Mouse (Mus musculus): ENCODE results near the gene Kif6.
A peak's percentile ranks its signal among the peaks of the same experiment; 100 is the strongest.

Kif6 gene

GRCm38 (mm10) chr17:49614577-49615235 is at the start of gene Kif6:
Gene Kif6, plus strand, starts transcription at chr17:49615136.
- peak; percentile 76 for DNase-seq (ENCODE audit: low read depth, low spot score)

- no peak for DNase-seq (ENCODE audit: low read depth, low spot score)
These were observed 46.2 kb upstream of the Kif6 start for GRCm38 (mm10) chr17:49568717-49569116.

GRCm38 (mm10) chr17:49577321-49577720 is 37.6 kb upstream of the Kif6 start:
- DNase-seq (ENCODE audit: low read depth, low spot score): no peak

- peak; percentile 39 for DNase-seq (ENCODE audit: low read depth, low spot score)
These were observed 32.5 kb upstream of the Kif6 start for GRCm38 (mm10) chr17:49582471-49582870.

- DNase-seq (ENCODE audit: low read depth, low spot score): no peak
These were observed 24.9 kb upstream of the Kif6 start for GRCm38 (mm10) chr17:49590051-49590450.

- DNase-seq (ENCODE audit: low read depth, low spot score): no peak
These were observed 9.5 kb upstream of the Kif6 start for GRCm38 (mm10) chr17:49605397-49605796.

- DNase-seq (ENCODE audit: low read depth, low spot score): no peak
These were observed 7.4 kb upstream of the Kif6 start for GRCm38 (mm10) chr17:49607351-49608027.

GRCm38 (mm10) chr17:49610296-49610695 is 4.6 kb upstream of the Kif6 start:
- no peak for DNase-seq (ENCODE audit: low read depth, low spot score)

- no peak for DNase-seq (ENCODE audit: low read depth, low spot score)
These were observed 310 bp downstream of the Kif6 start for GRCm38 (mm10) chr17:49615241-49615651.

- DNase-seq (ENCODE audit: low read depth, low spot score): no peak
These were observed 9.6 kb downstream of the Kif6 start for GRCm38 (mm10) chr17:49624572-49624971.

GRCm38 (mm10) chr17:49627011-49627794 is 12.3 kb downstream of the Kif6 start:
- DNase-seq (ENCODE audit: low read depth, low spot score): no peak

- DNase-seq (ENCODE audit: low read depth, low spot score): no peak
These were observed 13.9 kb downstream of the Kif6 start for GRCm38 (mm10) chr17:49628875-49629274.

GRCm38 (mm10) chr17:49633041-49633440 is 18.1 kb downstream of the Kif6 start:
- no peak for DNase-seq (ENCODE audit: low read depth, low spot score)

- no peak for DNase-seq (ENCODE audit: low read depth, low spot score)
These were observed 27.0 kb downstream of the Kif6 start for GRCm38 (mm10) chr17:49641903-49642302.

- DNase-seq (ENCODE audit: low read depth, low spot score): no peak
These were observed 27.4 kb downstream of the Kif6 start for GRCm38 (mm10) chr17:49642336-49642735.

GRCm38 (mm10) chr17:49642889-49643490 is 28.1 kb downstream of the Kif6 start:
- no peak for DNase-seq (ENCODE audit: low read depth, low spot score)

- no peak for DNase-seq (ENCODE audit: low read depth, low spot score)
These were observed 31.3 kb downstream of the Kif6 start for GRCm38 (mm10) chr17:49646267-49646666.

GRCm38 (mm10) chr17:49648970-49649369 is 34.0 kb downstream of the Kif6 start:
- DNase-seq (ENCODE audit: low read depth, low spot score): no peak

GRCm38 (mm10) chr17:49649394-49649793 is 34.5 kb downstream of the Kif6 start:
- DNase-seq (ENCODE audit: low read depth, low spot score): no peak

GRCm38 (mm10) chr17:49650366-49650765 is 35.4 kb downstream of the Kif6 start:
- DNase-seq (ENCODE audit: low read depth, low spot score): no peak

- no peak for DNase-seq (ENCODE audit: low read depth, low spot score)
These were observed 37.4 kb downstream of the Kif6 start for GRCm38 (mm10) chr17:49652357-49652756.

- DNase-seq (ENCODE audit: low read depth, low spot score): no peak
These were observed 37.9 kb downstream of the Kif6 start for GRCm38 (mm10) chr17:49652800-49653199.

All from embryo, embryonic 11.5 days (tissue).